Mouse (Mus musculus) midbrain, embryonic 13.5 days (tissue): ENCODE results near the gene Mtrex. TPM values are rescaled to one million over a fixed set of nuclear protein-coding genes. Genes with fewer than 3 reads are reported as not detected.

ENCODE experiments used
- ATAC-seq: fragments of 200-750 bp; cut with Nextera tagmentation; 2 replicates; pipeline ENCODE4 v1.8.0; 2017; ENCODE audit warnings: mild to moderate bottlenecking, moderate TSS enrichment, moderate library complexity
- H3K27ac ChIP-seq: fragments of 300-500 bp; sonication (generic); 2 replicates; pipeline ENCODE4 v1.5.1; 2015; ENCODE audit warnings: inconsistent platforms, mild to moderate bottlenecking, moderate library complexity
- H3K27me3 ChIP-seq: fragments of 300-500 bp; sonication (generic); 2 replicates; pipeline ENCODE4 v1.6.1; 2015; ENCODE audit warnings: mild to moderate bottlenecking, inconsistent platforms
- H3K36me3 ChIP-seq: fragments of 300-500 bp; sonication (generic); 2 replicates; pipeline ENCODE4 v1.6.1; 2015; ENCODE audit warnings: mild to moderate bottlenecking, inconsistent platforms
- H3K4me1 ChIP-seq: fragments of 300-500 bp; sonication (generic); replicated peaks from 2 replicates; pipeline ENCODE4 v1.6.1; 2015; ENCODE audit warnings: inconsistent platforms
- H3K4me2 ChIP-seq: fragments of 300-500 bp; sonication (generic); replicated peaks from 2 replicates; pipeline ENCODE4 v1.6.1; 2015; ENCODE audit warnings: moderate library complexity, mild to moderate bottlenecking, inconsistent platforms
- H3K4me3 ChIP-seq: fragments of 300-500 bp; sonication (generic); replicated peaks from 2 replicates; pipeline ENCODE4 v1.5.1; 2015; ENCODE audit warnings: mild to moderate bottlenecking, inconsistent platforms
- H3K9ac ChIP-seq: fragments of 300-500 bp; sonication (generic); replicated peaks from 2 replicates; pipeline ENCODE4 v1.6.1; 2015; ENCODE audit warnings: mild to moderate bottlenecking, inconsistent platforms
- H3K9me3 ChIP-seq: fragments of 300-500 bp; sonication (generic); 2 replicates; pipeline ENCODE4 v1.6.1; 2016; ENCODE audit warnings: mild to moderate bottlenecking, inconsistent platforms
- WGBS: fragments of 180-500 bp; shearing (Covaris S2); methylation state at CpG from one replicate; pipeline ENCODE4 v1.1.7; 2015; 5-methylcytosine and 5-hydroxymethylcytosine counted together
- polyA plus RNA-seq: library from polyadenylated mRNA; unstranded; fragments of >200 nt; fragmentation: Nextera tagmentation; extraction: Ambion mirVana; gene quantifications from 2 replicates; pipeline ENCODE4 v1.2.1, GENCODE M21; 2015

Mtrex gene
- 73.2 and 76.6 TPM in 2 replicates for polyA plus RNA-seq

DNA sequence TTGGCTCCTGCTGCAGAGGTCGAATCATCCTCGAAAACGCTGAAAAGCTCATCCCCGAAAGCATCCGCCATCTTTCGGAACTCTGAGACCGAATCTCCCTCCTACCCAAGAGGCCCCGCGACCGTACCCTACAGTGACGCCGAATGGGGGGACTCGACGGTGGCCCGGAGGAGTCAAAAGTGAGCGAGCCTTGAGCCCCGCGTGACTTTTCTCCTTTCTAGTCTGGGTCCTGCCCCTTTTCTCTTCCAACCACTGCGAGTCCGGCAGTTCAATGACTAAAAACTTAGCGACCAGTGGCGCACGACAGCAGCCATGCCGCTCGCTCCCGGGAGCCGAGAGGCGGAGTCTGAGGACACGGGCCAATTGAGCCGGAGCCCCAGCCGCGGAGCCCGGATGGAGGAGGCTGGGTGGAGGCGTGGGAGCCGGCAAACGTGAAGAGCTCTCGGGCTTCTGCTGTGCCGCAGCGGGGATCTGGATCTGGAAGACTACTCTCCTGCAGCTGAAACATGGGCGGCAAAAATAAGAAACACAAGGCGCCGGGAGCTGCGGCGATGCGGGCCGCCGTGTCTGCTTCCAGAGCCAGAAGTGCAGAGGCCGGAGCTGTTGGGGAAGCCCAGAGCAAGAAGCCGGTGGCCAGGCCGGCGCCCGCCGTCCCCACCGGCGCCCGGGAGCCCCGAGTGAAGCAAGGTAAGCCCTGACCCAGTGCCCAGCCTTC lies at the start of gene Mtrex, which contains the start of gene Dhx29:
Gene Mtrex (minus strand): TSS at position 112 of the 715 bp plus-strand sequence.
Gene Dhx29 (plus strand): TSS at position 168 of the 715 bp plus-strand sequence.
- ATAC-seq = peak; percentile 99
- no peaks in the 10 kb centered on the region for H3K27me3 ChIP-seq
- H3K9ac ChIP-seq = peak within 1 kb of the TSS; percentile 87
- H3K4me2 ChIP-seq = peak within 1 kb of the TSS; percentile 75
- peaks cover 9% of the 10 kb centered on the region for H3K36me3 ChIP-seq
- under 1% methylated on average over 57 of the region's 57 CpGs for WGBS
- no peaks in the 10 kb centered on the region for H3K9me3 ChIP-seq
- H3K27ac ChIP-seq = peak within 1 kb of the TSS; percentile 83
- H3K4me3 ChIP-seq = peak within 1 kb of the TSS; percentile 79
- H3K4me1 ChIP-seq = peaks cover 27% of the 10 kb centered on the region

DNA sequence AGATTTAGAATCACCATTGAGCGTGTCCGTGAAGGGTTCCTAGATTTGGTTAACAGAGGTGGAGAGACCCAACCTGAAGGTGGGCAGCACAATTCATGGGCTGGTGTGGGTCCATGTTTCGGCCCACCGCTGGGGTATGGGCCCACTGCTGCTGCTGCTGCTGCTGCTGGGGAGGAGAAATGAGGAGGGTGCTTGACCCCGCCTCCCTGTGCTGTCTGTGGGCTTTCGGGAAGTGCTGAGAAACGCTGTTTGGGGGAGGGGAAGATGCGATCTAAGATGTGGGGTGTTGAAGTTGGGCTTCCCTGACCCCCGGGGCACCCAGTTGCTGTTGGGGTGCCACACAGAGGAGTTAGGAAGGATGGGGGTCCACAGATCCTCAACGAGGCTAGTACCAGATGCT lies 49.5 kb upstream of the Mtrex start:
- no peaks in the 10 kb centered on the region for H3K36me3 ChIP-seq
- no peak overlapping the region for H3K4me3 ChIP-seq
- no peaks in the 10 kb centered on the region for H3K9me3 ChIP-seq
- no peak overlapping the region for H3K4me2 ChIP-seq
- no peak overlapping the region for H3K27ac ChIP-seq
- 37% methylated on average over 10 of the region's 10 CpGs for WGBS
- no peak overlapping the region for H3K9ac ChIP-seq
- no peaks in the 10 kb centered on the region for H3K4me1 ChIP-seq
- peaks cover 31% of the 10 kb centered on the region for H3K27me3 ChIP-seq
- no peak for ATAC-seq

DNA sequence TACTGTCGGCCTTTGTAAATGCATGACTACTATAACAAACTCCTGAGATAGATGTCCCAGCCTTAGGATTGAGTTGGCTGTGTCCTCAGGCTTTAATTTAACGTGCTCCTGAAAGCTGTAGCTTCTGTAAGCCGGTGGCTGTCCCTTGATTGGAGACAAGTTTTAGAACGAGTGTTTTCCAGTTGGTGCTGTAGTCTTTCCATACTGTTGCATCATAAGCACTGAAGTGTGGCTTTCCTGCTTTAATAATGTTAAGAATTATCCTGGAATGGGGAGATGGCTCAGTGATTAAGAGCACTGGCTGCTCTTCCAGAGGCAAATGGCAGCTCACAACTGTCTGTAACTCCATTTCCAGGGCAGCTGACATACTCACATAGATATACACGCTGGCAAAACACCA lies 40.1 kb upstream of the Mtrex start:
- Histone ChIP-seq H3K4me3 (no peak overlapping the region), H3K4me1 (no peaks in the 10 kb centered on the region), H3K36me3 (peaks cover 60% of the 10 kb centered on the region), H3K27me3 (no peaks in the 10 kb centered on the region), H3K9ac (no peak overlapping the region), H3K27ac (no peak overlapping the region), H3K9me3 (no peaks in the 10 kb centered on the region), H3K4me2 (no peak overlapping the region)
- ATAC-seq = no peak
- WGBS = 94% methylated on average over 5 of the region's 5 CpGs

DNA sequence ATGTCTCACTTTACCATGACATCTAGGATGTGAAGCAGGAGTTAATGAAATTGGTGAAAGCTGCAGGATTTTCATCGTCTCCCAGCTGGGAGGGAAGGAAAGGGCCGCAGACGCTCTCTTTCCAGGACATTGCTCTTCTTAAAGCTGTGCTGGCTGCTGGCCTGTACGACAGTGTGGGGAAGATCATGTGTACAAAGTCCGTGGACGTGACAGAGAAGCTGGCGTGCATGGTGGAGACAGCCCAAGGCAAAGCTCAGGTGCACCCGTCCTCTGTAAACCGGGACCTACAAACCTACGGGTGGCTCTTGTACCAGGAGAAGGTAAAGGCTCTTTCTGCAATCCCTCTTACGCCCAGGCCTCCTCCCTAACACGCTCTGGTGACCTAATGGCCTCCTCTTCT lies 37.2 kb upstream of the Mtrex start:
- no peak for ATAC-seq
- Histone ChIP-seq H3K4me2 (no peak overlapping the region), H3K27ac (no peak overlapping the region), H3K36me3 (peaks cover 80% of the 10 kb centered on the region), H3K4me3 (no peak overlapping the region), H3K27me3 (no peaks in the 10 kb centered on the region), H3K4me1 (no peaks in the 10 kb centered on the region), H3K9ac (no peak overlapping the region), H3K9me3 (no peaks in the 10 kb centered on the region)
- 93% methylated on average over 12 of the region's 12 CpGs for WGBS

DNA sequence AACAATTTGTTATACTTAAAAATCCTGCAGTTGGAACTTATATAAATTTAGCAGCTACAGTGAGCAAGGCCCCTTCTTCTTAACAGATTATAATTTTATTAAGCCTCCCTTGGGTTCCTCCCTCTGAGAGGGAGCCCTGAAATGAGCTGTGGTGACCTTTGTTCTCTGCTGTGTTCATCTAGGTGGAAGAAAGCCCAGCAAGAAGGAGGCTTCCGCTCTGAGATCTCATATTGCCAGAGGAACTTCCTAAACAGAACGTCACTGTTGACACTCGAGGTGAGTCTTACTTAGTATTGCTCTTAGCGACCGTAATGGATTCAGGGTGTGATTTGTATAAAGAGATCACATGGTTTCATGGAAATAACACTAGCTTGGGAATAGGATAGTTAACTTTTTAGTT lies 35.9 kb upstream of the Mtrex start:
- no peaks in the 10 kb centered on the region for H3K27me3 ChIP-seq
- H3K9me3 ChIP-seq = no peaks in the 10 kb centered on the region
- H3K36me3 ChIP-seq = peaks cover 83% of the 10 kb centered on the region
- no peaks in the 10 kb centered on the region for H3K4me1 ChIP-seq
- no peak overlapping the region for H3K4me3 ChIP-seq
- H3K9ac ChIP-seq = no peak overlapping the region
- WGBS = 84% methylated on average over 5 of the region's 5 CpGs
- H3K4me2 ChIP-seq = no peak overlapping the region
- no peak for ATAC-seq
- H3K27ac ChIP-seq = no peak overlapping the region

DNA sequence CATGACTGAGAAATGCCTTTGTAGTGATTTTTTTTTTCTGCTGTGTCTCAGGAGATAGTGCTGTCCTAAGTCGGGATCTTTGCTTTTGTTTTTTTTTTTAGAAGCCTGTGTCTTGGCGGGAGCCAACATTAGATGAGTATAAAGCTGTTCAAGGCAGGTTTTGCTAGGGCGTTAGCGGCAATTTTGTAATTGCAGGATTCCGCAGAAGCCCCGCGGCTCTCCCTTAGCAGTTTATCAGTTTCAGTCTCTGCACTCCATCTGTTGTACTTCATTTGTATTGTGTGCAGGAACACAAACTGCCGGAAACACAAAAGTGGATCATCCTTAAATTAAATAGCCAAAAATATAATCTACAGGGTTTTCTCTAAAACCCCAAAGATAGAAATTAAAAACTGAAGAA lies 26.9 kb upstream of the Mtrex start:
- Histone ChIP-seq H3K9me3 (no peaks in the 10 kb centered on the region), H3K9ac (no peak overlapping the region), H3K4me3 (no peak overlapping the region), H3K27ac (no peak overlapping the region), H3K4me1 (no peaks in the 10 kb centered on the region), H3K27me3 (no peaks in the 10 kb centered on the region), H3K4me2 (no peak overlapping the region), H3K36me3 (peaks cover 92% of the 10 kb centered on the region)
- ATAC-seq = no peak
- 93% methylated on average over 8 of the region's 8 CpGs for WGBS

- WGBS = 90% methylated on average over 6 of the region's 6 CpGs
- H3K9ac ChIP-seq = no peak overlapping the region
- no peak overlapping the region for H3K4me2 ChIP-seq
- H3K4me1 ChIP-seq = no peaks in the 10 kb centered on the region
- peaks cover 87% of the 10 kb centered on the region for H3K36me3 ChIP-seq
- no peaks in the 10 kb centered on the region for H3K9me3 ChIP-seq
- H3K27ac ChIP-seq = no peak overlapping the region
- H3K27me3 ChIP-seq = no peaks in the 10 kb centered on the region
- no peak overlapping the region for H3K4me3 ChIP-seq
- ATAC-seq = no peak
Measured at GRCm38 (mm10) chr13:112945900-112946299, 18.7 kb upstream of the Mtrex start.

GRCm38 (mm10) chr13:112945312-112945711 lies 18.1 kb upstream of the Mtrex start:
- Histone ChIP-seq H3K36me3 (peaks cover 81% of the 10 kb centered on the region), H3K9ac (no peak overlapping the region), H3K27me3 (no peaks in the 10 kb centered on the region), H3K9me3 (no peaks in the 10 kb centered on the region), H3K4me1 (no peaks in the 10 kb centered on the region), H3K4me2 (no peak overlapping the region), H3K4me3 (no peak overlapping the region), H3K27ac (no peak overlapping the region)
- 95% methylated on average over 9 of the region's 9 CpGs for WGBS
- ATAC-seq = no peak

- Histone ChIP-seq H3K4me1 (no peaks in the 10 kb centered on the region), H3K36me3 (peaks cover 81% of the 10 kb centered on the region), H3K9me3 (no peaks in the 10 kb centered on the region), H3K27ac (no peak overlapping the region), H3K4me2 (no peak overlapping the region), H3K9ac (no peak overlapping the region), H3K27me3 (no peaks in the 10 kb centered on the region), H3K4me3 (no peak overlapping the region)
- WGBS = 83% methylated on average over 15 of the region's 15 CpGs
- no peak for ATAC-seq
Measured at GRCm38 (mm10) chr13:112941879-112942330, 14.7 kb upstream of the Mtrex start.

- Histone ChIP-seq H3K4me3 (no peak overlapping the region), H3K27ac (no peak overlapping the region), H3K9me3 (no peaks in the 10 kb centered on the region), H3K4me1 (no peaks in the 10 kb centered on the region), H3K4me2 (no peak overlapping the region), H3K36me3 (peaks cover 73% of the 10 kb centered on the region), H3K9ac (no peak overlapping the region), H3K27me3 (no peaks in the 10 kb centered on the region)
- WGBS = 95% methylated on average over 8 of the region's 8 CpGs
- ATAC-seq = no peak
Measured at GRCm38 (mm10) chr13:112938130-112938529, 10.9 kb upstream of the Mtrex start.

DNA sequence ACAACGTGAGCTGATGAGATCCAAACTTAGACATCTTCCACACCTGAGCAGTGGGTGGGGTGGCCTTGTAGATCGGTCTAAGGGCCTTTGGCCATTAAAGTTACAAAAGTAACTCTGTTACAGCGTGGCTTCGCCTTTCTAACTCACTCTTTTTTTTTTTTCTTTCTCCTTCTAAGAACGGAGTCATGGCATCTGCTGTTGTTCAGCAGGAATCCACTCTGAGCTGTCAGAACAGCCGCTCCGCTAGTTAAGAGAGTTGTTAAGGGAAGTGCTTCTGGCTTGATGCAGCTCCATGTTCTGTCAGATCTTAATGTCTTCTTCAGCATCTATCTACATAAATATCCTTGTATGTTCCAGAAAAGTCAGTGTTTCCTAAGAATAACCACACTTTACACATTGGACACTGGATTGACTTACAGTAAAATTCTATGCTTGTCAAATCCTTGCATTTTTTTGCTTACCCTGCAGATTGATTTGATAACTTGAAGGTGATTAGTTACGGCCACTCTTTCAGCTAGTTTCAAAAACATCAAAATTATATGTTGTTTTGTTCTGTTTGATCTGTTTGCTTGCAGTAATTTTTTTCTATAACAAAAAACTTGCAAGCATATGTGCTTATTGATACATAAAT lies 955 bp upstream of the Mtrex start:
- no peak for ATAC-seq
- Histone ChIP-seq H3K9ac (peak overlapping the region; percentile 74), H3K4me1 (peaks cover 27% of the 10 kb centered on the region), H3K27ac (peak overlapping the region; percentile 83), H3K36me3 (peaks cover 16% of the 10 kb centered on the region), H3K4me2 (peak overlapping the region; percentile 75), H3K27me3 (no peaks in the 10 kb centered on the region), H3K4me3 (peak overlapping the region; percentile 79), H3K9me3 (no peaks in the 10 kb centered on the region)
- WGBS = 8% methylated on average over 8 of the region's 8 CpGs

GRCm38 (mm10) chr13:112926796-112927195 lies 402 bp downstream of the Mtrex start:
- Histone ChIP-seq H3K4me1 (peaks cover 27% of the 10 kb centered on the region), H3K27me3 (no peaks in the 10 kb centered on the region), H3K4me3 (peak overlapping the region; percentile 79), H3K9ac (peak overlapping the region; percentile 87), H3K4me2 (peak overlapping the region; percentile 75), H3K36me3 (peaks cover 4% of the 10 kb centered on the region), H3K27ac (peak overlapping the region; percentile 83), H3K9me3 (no peaks in the 10 kb centered on the region)
- WGBS = 1% methylated on average over 19 of the region's 19 CpGs
- ATAC-seq = peak; percentile 12
